ENCODE assay signal across 22 mouse cellular contexts in genomic region chrX:160496473-160496872, GRCm38 (mm10). TPM values are rescaled to one million over a fixed set of nuclear protein-coding genes. Genes with fewer than 3 reads are reported as not detected.
DNase-seq lines count a peak whose midpoint lies in the region; ATAC-seq lines count a peak whose summit lies in the region.
"Had no signal": no experiment of that assay in that cellular context is flagged by ENCODE, and none has a peak within 500 bp of the region (broad histone marks: within the 10 kb centered on the region; RNA-seq: fewer than 3 reads in every experiment).

No protein-coding gene starts in this region.

- H3K9me3 ChIP-seq in liver, embryonic 13.5 days (replicated peaks), result no peaks in the 10 kb centered on the region
- H3K9me3 ChIP-seq in hindbrain, embryonic 10.5 days, result no peaks in the 10 kb centered on the region
- H3K9me3 ChIP-seq: embryonic facial prominence, embryonic 15.5 days; forebrain, embryonic 10.5 days; heart, embryonic 13.5 days had no signal

- H3K4me1 ChIP-seq in liver, embryonic 13.5 days (replicated peaks), result no peaks in the 10 kb centered on the region; the same call in none of the 2 replicates
- H3K4me1 ChIP-seq in hindbrain, embryonic 10.5 days (replicated peaks), result no peaks in the 10 kb centered on the region
- H3K4me1 ChIP-seq: embryonic facial prominence, embryonic 15.5 days; heart, embryonic 13.5 days had no signal

- no peak overlapping the region for H3K4me3 ChIP-seq in liver, embryonic 13.5 days (replicated peaks)
- no peak overlapping the region for H3K4me3 ChIP-seq in hindbrain, embryonic 10.5 days
- H3K4me3 ChIP-seq: embryonic facial prominence, embryonic 15.5 days; erythroblast, embryonic 14.5 days; forebrain, embryonic 10.5 days; heart, embryonic 13.5 days had no signal

- no peak overlapping the region for H3K27ac ChIP-seq in liver, embryonic 13.5 days
- no peak overlapping the region for H3K27ac ChIP-seq in hindbrain, embryonic 10.5 days
- H3K27ac ChIP-seq: embryonic facial prominence, embryonic 15.5 days; forebrain, embryonic 10.5 days; heart, embryonic 13.5 days; hindbrain, embryonic 14.5 days had no signal

- no peak overlapping the region for H3K9ac ChIP-seq in liver, embryonic 13.5 days
- H3K9ac ChIP-seq: embryonic facial prominence, embryonic 15.5 days; heart, embryonic 13.5 days; hindbrain, embryonic 14.5 days had no signal

- no peaks in the 10 kb centered on the region for H3K27me3 ChIP-seq in liver, embryonic 13.5 days
- peaks cover 55% of the 10 kb centered on the region for H3K27me3 ChIP-seq in hindbrain, embryonic 10.5 days (ENCODE audit: insufficient read depth, poor library complexity, severe bottlenecking)

- peak; percentile 67 for ATAC-seq in liver, embryonic 13.5 days (ENCODE audit: low read depth)
- peak; percentile 78 for ATAC-seq in megakaryocyte progenitor cell, adult 5-6 weeks (replicated peaks; ENCODE audit: poor library complexity)
- ATAC-seq: activated CD4-positive, CD25-positive, alpha-beta regulatory T cell, adult 4 months; forebrain, embryonic 14.5 days; Patski had no signal

- 0 out of 2 replicates have a peak overlapping the region, but pooled peaks have one; percentile 23 for H3K4me2 ChIP-seq in liver, embryonic 13.5 days
- H3K4me2 ChIP-seq: embryonic facial prominence, embryonic 15.5 days; heart, embryonic 13.5 days; hindbrain, embryonic 14.5 days had no signal

- WGBS in liver, embryonic 13.5 days (ENCODE audit: insufficient replicate concordance), result 24% methylated on average over 5 of the region's 5 CpGs
- WGBS in hindbrain, embryonic 10.5 days, result 82% methylated on average over 5 of the region's 5 CpGs

- no peaks in the 10 kb centered on the region for H3K36me3 ChIP-seq in liver, embryonic 13.5 days
- no peaks in the 10 kb centered on the region for H3K36me3 ChIP-seq in hindbrain, embryonic 10.5 days
- H3K36me3 ChIP-seq: embryonic facial prominence, embryonic 15.5 days; forebrain, embryonic 10.5 days; heart, embryonic 13.5 days had no signal

- DNase-seq in 416B (ENCODE audit: low read depth), result peak; percentile 74
- peak; percentile 72 for DNase-seq in MEL-GATA-1-ER (ENCODE audit: extremely low read depth, low read depth)
- DNase-seq in liver, embryonic 13.5 days, result no peak
- no peak for DNase-seq in thymus, postnatal 14 days
- DNase-seq in heart, postnatal 36 days, result no peak
- no peak for DNase-seq in hindbrain, embryonic 10.5 days (ENCODE audit: low spot score)
- DNase-seq: adrenal gland, postnatal 14 days; cerebellum, adult 18-20 months; cerebellum, adult 9-11 months; embryo, embryonic 11 days; gastrocnemius, postnatal 36 days; heart, adult 11 months; heart, postnatal 4 days had no signal

- intact Hi-C loops in heart, postnatal 36 days (cut with DNase I), result no loop called here

RNA-seq across cellular contexts. Expression of gene Phka2, which starts 5.5 kb away (rescaled TPM):
- polyA plus RNA-seq in liver, embryonic 13.5 days (2015; fragmentation: Nextera tagmentation; extraction: Ambion mirVana), result 9.1 and 11.2 TPM in 2 replicates
- 84.0 and 95.6 TPM in 2 replicates for total RNA-seq in megakaryocyte progenitor cell, adult 5-6 weeks (2015)
- 62.2 and 72.5 TPM in 2 replicates for total RNA-seq in megakaryocyte progenitor cell, adult 5-6 weeks (2017)
- total RNA-seq in heart, postnatal 36 days (2021), result 10 to 100 TPM; 10.3 to 14.4 TPM
- polyA plus RNA-seq in hindbrain, embryonic 10.5 days (2016; fragmentation: Nextera tagmentation; extraction: Ambion mirVana), result 16.4 and 16.5 TPM in 2 replicates

Comparison
In these comparisons a context has a peak if more than half of its experiments do, and no peak if none do; other contexts are left out.
1. DNase-seq: peak in 416B (single experiment) and MEL-GATA-1-ER (single experiment); none in liver, embryonic 13.5 days (single experiment), thymus, postnatal 14 days (single experiment), heart, postnatal 36 days (0 of 2) and hindbrain, embryonic 10.5 days (single experiment).
2. RNA of gene Phka2, which starts 5.5 kb away (total RNA-seq): 62.2 to 95.6 TPM in megakaryocyte progenitor cell, adult 5-6 weeks; 10.3 to 14.4 TPM in heart, postnatal 36 days; every median in the first group is over 4 times any median in the second.